Mouse (Mus musculus): ENCODE results near the gene Slco3a1. TPM values are rescaled to one million over a fixed set of nuclear protein-coding genes. Genes with fewer than 3 reads are reported as not detected.

Slco3a1 gene
- total RNA-seq, 2 experiments from 2014 or later, result 55.2 to 57.3 TPM

DNA sequence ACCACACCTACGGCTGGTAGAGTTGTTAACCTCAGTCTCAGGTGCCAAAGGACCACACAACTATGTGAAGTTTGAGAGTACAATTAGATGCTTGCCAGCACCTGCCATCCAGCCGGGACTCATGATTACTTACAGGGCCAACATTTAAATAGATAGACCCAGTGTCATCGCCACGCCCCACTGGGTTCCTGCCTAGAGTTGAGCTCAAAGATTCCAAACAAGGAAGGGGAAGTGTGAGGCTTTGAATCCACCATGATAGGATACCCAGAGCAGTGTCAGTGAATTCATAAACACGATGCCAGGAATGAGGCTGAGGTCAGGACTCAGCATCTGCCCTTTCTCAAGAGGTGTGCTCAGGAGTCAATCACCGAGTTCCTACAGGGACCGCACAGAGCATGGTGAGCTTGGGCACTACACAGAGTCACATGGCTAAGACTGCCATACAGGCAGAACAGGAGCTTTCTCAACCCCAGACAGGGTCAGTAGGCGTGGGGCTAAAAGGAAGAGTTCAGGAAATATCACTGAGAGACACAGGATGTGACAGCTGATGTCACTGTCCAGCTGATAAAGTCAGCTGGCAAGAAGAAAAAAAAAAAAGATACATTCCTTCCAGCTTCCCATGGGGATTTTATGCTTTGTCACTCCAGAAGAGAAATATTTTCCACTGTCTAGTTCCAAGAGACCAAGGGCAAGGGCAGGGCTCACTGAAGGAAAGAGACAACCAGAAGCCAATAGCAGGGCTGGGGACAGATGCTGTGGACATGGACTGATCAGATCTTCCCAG, 30.2 kb downstream of the Slco3a1 start:
- Histone ChIP-seq H3K27ac (no peak overlapping the region), H3K4me3 (no peak overlapping the region)
- no peak for DNase-seq (ENCODE audit: low spot score in 2 of 2)
- no peak for TF ChIP-seq CTCF (conservative IDR thresholded peaks at IDR 0.05)

DNA sequence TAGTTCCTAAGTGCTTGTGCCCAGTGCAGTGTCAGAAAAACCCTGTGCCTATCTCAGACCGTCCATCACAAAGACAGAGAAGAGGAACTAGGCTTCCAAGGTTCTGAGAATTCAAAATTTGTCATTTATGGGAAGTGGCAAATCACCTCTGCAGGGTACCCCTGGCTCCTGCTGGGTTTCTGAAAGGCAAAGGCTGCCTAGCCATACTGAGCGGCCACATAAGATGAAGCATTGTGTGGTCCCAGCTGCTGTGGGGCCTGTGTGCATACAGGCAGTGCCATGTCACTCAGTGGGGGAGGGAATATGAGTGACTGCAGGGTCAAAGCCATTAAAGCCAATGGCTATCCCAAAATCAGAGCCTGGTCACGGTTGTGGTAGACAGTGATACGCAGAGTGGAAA, 31.5 kb downstream of the Slco3a1 start:
- no peak overlapping the region for H3K27ac ChIP-seq
- DNase-seq (ENCODE audit: low spot score in 2 of 2), result no peak

DNA sequence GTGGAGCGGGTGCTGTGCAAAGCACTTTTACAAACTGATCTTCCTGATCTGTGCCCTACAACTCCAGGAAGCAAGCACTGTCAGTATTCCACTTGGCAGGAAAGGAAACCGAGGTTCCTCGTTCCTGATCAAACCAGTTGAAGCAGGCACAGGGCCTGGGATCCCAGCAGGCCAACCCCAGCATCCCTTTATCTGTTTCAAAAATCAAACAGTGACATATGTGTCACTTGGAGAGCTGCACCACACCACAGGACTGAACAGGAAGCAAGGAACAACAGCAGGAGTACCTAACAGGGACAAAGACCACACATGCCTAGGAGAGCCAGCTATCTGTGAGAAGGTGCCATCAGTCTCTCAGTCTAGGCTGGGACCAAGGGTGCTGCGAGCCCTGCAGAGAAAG, 32.3 kb downstream of the Slco3a1 start:
- no peak for DNase-seq (ENCODE audit: low spot score in 2 of 2)
- no peak for TF ChIP-seq CTCF (conservative IDR thresholded peaks at IDR 0.05)
- Histone ChIP-seq H3K4me3 (no peak overlapping the region), H3K27ac (peak overlapping the region; percentile 18; the same call in 1 of the 2 replicates)

More for the DNA sequence above, 31.5 kb downstream of the Slco3a1 start:
- no peak overlapping the region for H3K4me3 ChIP-seq
- TF ChIP-seq CTCF (conservative IDR thresholded peaks at IDR 0.05), result no peak

DNA sequence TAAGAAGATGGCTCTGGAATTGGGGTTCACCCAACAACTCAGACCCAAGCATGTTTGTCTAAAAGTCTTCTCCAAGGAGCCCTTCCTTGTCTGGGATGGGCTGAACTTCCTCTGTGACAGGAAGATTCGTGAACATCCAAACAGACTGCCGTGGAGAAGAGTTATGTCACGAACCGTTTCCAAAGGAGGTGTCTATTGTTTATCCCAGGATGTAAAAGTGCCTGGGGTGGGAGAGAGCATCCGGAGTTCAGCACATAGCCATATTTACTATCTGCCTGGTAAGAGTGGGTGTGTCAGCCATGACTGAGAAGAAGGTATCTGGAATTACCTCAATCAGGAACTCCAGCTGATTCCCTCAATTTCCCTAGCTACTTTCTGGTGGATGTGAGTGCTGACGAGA, 35.2 kb downstream of the Slco3a1 start:
- H3K27ac ChIP-seq, result no peak overlapping the region
- H3K4me3 ChIP-seq, result no peak overlapping the region
- no peak for DNase-seq (ENCODE audit: low spot score in 2 of 2)
- TF ChIP-seq CTCF (conservative IDR thresholded peaks at IDR 0.05), result no peak

DNA sequence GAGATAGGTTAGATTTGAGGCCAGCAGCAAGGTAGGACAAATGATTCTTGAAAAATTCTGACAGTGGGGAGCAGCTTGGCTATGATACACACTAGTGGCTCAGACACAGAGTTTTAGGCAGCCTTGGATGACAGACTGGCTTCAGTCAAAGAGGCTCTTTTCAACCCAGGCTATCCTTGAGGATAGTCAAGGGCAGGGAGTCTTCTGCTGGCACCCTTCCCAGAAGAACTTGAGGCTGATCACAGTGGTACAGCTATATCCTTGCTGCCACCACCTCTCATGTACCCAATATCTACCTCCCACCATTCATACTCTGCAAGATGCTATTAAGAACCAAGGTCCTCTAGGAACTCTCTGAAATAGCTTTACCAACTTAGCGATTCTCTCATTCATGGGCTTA, 35.8 kb downstream of the Slco3a1 start:
- Histone ChIP-seq H3K4me3 (no peak overlapping the region), H3K27ac (no peak overlapping the region)
- no peak for DNase-seq (ENCODE audit: low spot score in 2 of 2)
- TF ChIP-seq CTCF (conservative IDR thresholded peaks at IDR 0.05), result no peak

DNA sequence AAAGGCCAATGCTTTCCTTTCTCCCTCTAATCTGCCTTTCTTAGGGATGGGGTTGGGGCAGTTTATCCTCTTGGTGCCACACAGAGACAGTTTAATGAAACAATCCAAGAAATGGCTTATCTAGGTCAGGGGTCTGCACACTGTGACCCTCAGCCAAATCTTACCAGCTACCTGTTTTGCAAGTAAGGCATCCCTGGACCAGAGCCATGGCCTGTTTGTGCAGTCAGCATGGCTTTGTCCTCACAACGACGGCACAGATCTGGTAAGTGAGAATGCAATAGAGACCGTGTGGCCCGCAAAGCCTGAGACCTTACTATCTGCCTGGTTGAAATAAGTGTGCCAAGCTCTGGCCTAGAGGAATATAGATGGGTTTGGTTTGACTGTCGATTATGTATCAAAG, 36.3 kb downstream of the Slco3a1 start:
- no peak for DNase-seq (ENCODE audit: low spot score in 2 of 2)
- Histone ChIP-seq H3K27ac (no peak overlapping the region), H3K4me3 (no peak overlapping the region)
- no peak for TF ChIP-seq CTCF (conservative IDR thresholded peaks at IDR 0.05)

DNA sequence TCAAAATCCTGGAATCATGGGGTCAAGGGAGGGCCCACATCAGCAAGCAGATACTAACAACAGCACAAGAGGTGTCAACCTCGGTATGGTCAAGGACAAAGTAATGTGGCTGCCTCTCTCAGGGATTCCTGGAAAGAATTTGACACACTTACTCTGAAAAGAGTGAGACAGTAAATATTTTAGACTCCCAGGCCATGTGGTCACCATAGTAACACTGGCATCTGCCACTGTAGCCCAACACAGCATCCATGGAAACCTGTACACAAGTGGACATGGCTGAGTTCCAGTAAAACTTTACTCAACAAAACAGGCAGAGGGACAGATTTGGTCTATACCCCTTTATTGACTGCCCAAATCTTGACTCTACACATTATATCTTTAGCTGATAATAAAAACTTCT, 43.9 kb downstream of the Slco3a1 start:
- no peak for TF ChIP-seq CTCF (conservative IDR thresholded peaks at IDR 0.05)
- Histone ChIP-seq H3K4me3 (no peak overlapping the region), H3K27ac (no peak overlapping the region)
- no peak for DNase-seq (ENCODE audit: low spot score in 2 of 2)

DNA sequence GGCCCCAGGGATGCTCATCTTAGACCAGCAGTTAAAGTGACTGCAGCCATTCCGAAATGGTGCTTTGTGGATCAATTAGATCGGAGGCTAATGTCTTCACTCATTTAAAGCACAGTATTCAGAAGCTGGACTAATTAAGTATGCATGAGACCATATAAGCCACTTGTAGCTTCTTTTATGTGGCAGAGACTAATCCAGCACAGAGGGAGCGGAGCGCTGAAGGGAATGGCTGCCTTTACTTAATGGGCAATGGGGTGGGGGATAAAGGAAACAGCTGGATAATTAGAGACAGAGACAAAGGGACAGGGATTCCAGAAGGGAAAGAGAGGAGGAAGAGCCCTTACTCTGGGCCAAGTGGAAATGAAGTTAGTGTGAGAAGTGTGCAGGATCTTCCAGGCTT, 46.4 kb downstream of the Slco3a1 start:
- H3K27ac ChIP-seq, result no peak overlapping the region
- TF ChIP-seq CTCF (conservative IDR thresholded peaks at IDR 0.05), result no peak
- DNase-seq (ENCODE audit: low spot score in 2 of 2), result no peak

DNA sequence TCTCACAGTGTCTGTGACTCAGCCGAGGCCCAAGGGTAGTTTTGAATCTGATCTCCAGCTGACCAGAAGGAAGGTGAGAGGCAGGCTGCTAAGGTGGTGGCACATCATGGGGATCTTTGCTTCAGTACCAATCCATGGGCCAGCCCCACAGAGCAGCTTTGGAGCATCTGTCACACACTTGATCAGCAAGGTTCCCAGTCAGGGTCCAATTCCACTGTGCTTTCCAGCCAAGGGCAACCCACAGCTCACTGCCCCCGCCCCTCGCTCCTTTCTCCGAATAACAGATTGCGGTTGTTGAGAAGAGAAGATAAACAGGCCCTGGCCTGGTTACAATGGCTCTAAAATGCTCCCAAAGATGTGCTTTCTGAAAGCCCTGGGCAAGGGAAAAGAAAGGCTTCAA, 47.7 kb downstream of the Slco3a1 start:
- H3K27ac ChIP-seq, result no peak overlapping the region
- H3K4me3 ChIP-seq, result no peak overlapping the region
- no peak for TF ChIP-seq CTCF (conservative IDR thresholded peaks at IDR 0.05)
- no peak for DNase-seq (ENCODE audit: low spot score in 2 of 2)

More for the DNA sequence above, 46.4 kb downstream of the Slco3a1 start:
- no peak overlapping the region for H3K4me3 ChIP-seq

DNA sequence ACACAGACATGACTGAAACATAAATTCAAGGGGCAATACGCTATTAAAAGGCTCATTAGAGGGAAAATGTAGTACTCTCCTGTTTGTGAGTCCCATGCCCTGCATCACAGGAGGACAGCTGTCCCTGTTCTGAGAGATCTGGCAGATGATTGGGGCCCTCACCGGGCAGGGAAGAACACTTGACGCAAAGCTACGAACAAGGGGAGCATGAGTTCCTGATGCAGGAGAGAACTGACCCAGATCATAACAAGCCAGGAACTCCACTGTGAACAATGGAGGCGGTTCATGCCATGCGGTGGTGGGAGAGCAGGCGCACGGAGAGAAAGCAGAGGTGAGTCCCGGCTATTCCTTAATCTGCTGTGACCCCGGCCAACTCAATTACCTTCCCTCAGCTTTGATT, 48.9 kb downstream of the Slco3a1 start:
- Histone ChIP-seq H3K27ac (no peak overlapping the region), H3K4me3 (no peak overlapping the region)
- DNase-seq (ENCODE audit: low spot score in 2 of 2), result no peak
- TF ChIP-seq CTCF (conservative IDR thresholded peaks at IDR 0.05), result no peak

DNA sequence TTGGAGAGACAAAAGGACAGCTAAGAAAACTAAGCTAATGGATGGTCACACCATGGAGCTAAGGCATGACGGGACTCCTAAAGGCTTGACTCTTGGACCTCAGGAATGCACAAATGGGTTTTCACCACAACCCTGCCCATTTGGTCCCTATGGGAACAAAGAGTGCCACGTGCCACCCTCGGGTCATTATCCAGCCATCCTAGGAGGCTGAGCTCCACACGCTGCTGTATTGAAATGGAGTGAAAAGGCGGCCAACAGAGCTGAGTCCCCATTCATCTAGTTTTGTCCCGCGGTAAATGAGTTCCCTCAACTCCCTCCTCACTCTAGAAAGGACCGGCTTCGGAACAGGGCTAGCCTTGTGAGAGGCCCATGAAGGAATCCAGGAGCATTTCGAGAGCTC, 53.4 kb downstream of the Slco3a1 start:
- no peak for TF ChIP-seq CTCF (conservative IDR thresholded peaks at IDR 0.05)
- Histone ChIP-seq H3K27ac (no peak overlapping the region), H3K4me3 (no peak overlapping the region)
- DNase-seq (ENCODE audit: low spot score in 2 of 2), result no peak

DNA sequence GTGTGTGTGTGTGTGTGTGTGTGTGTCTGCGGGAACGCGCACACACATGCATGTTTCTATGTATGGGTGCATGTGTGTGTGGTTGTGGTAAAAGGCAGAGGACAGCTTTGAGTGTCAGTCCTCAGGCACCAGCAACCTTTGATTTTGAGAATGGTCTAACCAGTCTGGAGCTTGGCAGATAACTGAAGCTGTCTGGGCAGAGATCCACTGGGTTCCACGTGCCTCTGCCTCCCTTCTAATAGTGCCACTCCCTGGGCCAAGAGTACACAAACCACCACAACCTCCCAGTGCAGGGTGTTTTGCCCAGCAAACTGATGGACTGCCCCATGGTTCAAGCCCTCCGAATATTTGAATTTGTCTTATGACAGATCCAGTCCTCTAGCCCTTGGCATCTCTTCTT, 55.1 kb downstream of the Slco3a1 start:
- no peak overlapping the region for H3K27ac ChIP-seq
- no peak for DNase-seq (ENCODE audit: low spot score in 2 of 2)
- H3K4me3 ChIP-seq, result no peak overlapping the region
- no peak for TF ChIP-seq CTCF (conservative IDR thresholded peaks at IDR 0.05)

DNA sequence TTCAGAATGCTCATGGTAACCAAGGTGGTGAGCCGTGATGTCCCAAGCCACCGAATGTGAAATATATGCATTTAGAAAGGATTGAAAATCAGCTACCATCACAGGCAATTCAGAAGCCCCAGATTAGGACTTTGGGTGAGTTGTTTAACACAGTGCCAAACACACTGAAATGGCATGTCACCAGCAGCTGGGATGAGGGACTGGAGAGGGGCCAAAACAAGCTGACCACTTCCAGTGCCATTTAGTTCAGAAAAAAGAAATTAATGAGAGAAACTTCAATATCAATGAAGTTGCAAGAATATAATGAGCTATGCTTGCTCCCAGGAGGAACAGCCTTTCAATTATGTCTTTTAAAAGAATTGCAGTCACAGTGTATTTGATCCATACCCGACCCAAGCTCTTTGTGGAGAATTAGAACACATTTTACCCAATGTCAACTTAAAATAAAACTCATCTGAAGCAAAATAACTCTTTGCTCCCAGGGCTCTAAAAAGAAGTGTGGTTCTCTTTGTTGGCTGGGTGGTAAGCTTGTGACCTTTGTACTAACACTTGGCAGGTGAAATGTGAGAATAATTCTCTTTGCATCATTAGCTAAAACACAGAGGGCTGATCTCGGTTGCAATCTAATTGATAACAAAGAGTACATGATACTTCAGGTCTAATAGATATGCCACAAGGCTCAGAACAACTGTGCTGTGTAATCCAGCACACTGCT, 56.2 kb downstream of the Slco3a1 start:
- H3K27ac ChIP-seq, result no peak overlapping the region
- H3K4me3 ChIP-seq, result no peak overlapping the region
- no peak for DNase-seq (ENCODE audit: low spot score in 2 of 2)
- TF ChIP-seq CTCF (conservative IDR thresholded peaks at IDR 0.05), result no peak

DNA sequence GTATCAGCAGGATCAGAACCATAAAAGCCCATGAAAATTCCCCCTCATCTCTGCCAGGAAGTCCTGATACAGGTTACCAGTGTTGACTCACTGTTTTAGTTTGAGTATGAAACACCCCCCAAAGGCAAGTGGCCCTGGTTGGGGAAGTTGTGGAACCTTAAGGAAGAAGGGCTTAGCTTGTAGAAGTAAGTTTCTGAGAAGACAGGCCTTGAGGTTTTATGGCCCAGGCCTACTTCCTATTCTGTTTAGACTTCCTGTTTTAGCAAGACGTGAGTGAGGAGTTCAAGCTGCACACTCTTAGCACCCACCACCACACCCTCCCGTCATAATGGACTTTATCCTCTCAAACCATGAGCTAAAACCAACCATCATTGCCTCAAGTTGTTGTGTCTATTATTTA, 57.4 kb downstream of the Slco3a1 start:
- no peak overlapping the region for H3K27ac ChIP-seq
- no peak overlapping the region for H3K4me3 ChIP-seq
- no peak for DNase-seq (ENCODE audit: low spot score in 2 of 2)
- TF ChIP-seq CTCF (conservative IDR thresholded peaks at IDR 0.05), result no peak

Data from layer of hippocampus, adult 2 months (tissue).